Mouse (Mus musculus): Measurements from ENCODE around the gene Slc40a1. TPM values are rescaled to one million over a fixed set of nuclear protein-coding genes. Genes with fewer than 3 reads are reported as not detected.

Slc40a1 gene
- polyA plus RNA-seq, 1 experiment from 2014 or later, result 11.7 TPM

Other genes with a start within 250 kb of the Slc40a1 start
- 102 and 114 TPM in 2 replicates for gene Wdr75, start 131.4 kb downstream of the Slc40a1 start, polyA plus RNA-seq (2014; fragmentation: Nextera tagmentation; extraction: Ambion mirVana)
- not detected in 2 replicates for gene Gm5269, start 36.2 kb downstream of the Slc40a1 start, polyA plus RNA-seq (2014; fragmentation: Nextera tagmentation; extraction: Ambion mirVana)
- 1.2 and 2.2 TPM in 2 replicates for gene Dnah7b, start 139.8 kb upstream of the Slc40a1 start, polyA plus RNA-seq (2014; fragmentation: Nextera tagmentation; extraction: Ambion mirVana)